Mouse (Mus musculus) lung, postnatal 14 days (tissue): Measurements from ENCODE around the gene Scube3.

Source experiments
- DNase-seq: peaks from one replicate; pipeline ENCODE4 v3.0.0; 2021

Gene Scube3

GRCm38 (mm10) chr17:28223561-28224391 is 81.8 kb downstream of the Scube3 start:
- DNase-seq, result peak; percentile 93
